In the genomic region with DNA sequence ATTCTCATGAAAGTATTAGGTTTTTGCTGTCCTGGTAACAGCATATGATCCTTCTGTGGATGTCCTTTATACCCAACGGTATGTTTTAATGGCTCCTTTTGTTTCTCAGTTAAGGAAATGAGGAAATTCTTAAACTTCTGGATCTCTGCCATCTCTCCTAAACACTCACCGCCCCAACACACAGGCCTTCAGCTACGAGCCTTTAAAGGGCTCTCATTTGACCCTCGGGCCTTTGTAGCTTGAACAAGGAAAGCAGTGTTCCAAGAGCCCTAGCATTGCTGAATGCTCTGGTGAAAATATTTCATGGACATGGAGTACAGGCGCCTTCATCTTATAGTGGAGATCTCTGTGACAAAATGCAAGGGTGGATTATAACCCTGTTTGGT, we compare ENCODE assay signal across 8 mouse cellular contexts. TPM values are rescaled to one million over a fixed set of nuclear protein-coding genes. Genes with fewer than 3 reads are reported as not detected.
A peak's percentile ranks its signal among the peaks of the same experiment; 100 is the strongest.
DNase-seq lines count a peak whose midpoint lies in the region; ATAC-seq and TF ChIP-seq lines count a peak whose summit lies in the region.

No protein-coding gene starts in this region.

- peaks cover 24% of the 10 kb centered on the region for H3K4me1 ChIP-seq in intestine, embryonic 14.5 days (replicated peaks; ENCODE audit: control insufficient read depth, insufficient read depth, low read length)
- H3K4me1 ChIP-seq in intestine, postnatal 0 days (replicated peaks; ENCODE audit: control insufficient read depth, insufficient read depth, low read length), result no peaks in the 10 kb centered on the region
- peaks cover 3% of the 10 kb centered on the region; the same call in 1 of the 2 replicates for H3K4me1 ChIP-seq in forebrain, postnatal 0 days (ENCODE audit: insufficient read depth)
- H3K4me1 ChIP-seq in midbrain, embryonic 12.5 days, result peaks cover 24% of the 10 kb centered on the region

- no peak overlapping the region for H3K4me2 ChIP-seq in intestine, embryonic 14.5 days (ENCODE audit: low read length)
- H3K4me2 ChIP-seq in intestine, postnatal 0 days (replicated peaks; ENCODE audit: low read depth), result no peak overlapping the region
- no peak overlapping the region for H3K4me2 ChIP-seq in forebrain, postnatal 0 days (ENCODE audit: low read depth)
- no peak overlapping the region for H3K4me2 ChIP-seq in midbrain, embryonic 12.5 days (replicated peaks)

- ATAC-seq in intestine, embryonic 14.5 days (replicated peaks; ENCODE audit: low FRiP score, low TSS enrichment, low read depth), result no peak
- ATAC-seq in intestine, postnatal 0 days, result no peak; the same call in 1 of the 2 replicates
- ATAC-seq in forebrain, postnatal 0 days, result peak; percentile 48; the same call in 1 of the 2 replicates
- peak; percentile 61 for ATAC-seq in midbrain, embryonic 12.5 days (ENCODE audit: low FRiP score, low read depth)

- peaks cover 25% of the 10 kb centered on the region for H3K36me3 ChIP-seq in intestine, embryonic 14.5 days (ENCODE audit: control insufficient read depth, insufficient read depth, low read length)
- H3K36me3 ChIP-seq in intestine, postnatal 0 days (ENCODE audit: control insufficient read depth, insufficient read depth), result peaks cover 23% of the 10 kb centered on the region
- no peaks in the 10 kb centered on the region for H3K36me3 ChIP-seq in forebrain, postnatal 0 days (ENCODE audit: insufficient read depth)
- 0 out of 2 replicates have a peak, but pooled peaks cover 7% of the 10 kb centered on the region for H3K36me3 ChIP-seq in midbrain, embryonic 12.5 days

- H3K27ac ChIP-seq in intestine, embryonic 14.5 days (ENCODE audit: low read depth), result peak overlapping the region; percentile 43; the same call in 1 of the 2 replicates
- no peak overlapping the region for H3K27ac ChIP-seq in intestine, postnatal 0 days (ENCODE audit: low read depth, low read length)
- H3K27ac ChIP-seq in forebrain, postnatal 0 days (ENCODE audit: low read depth, low read length), result no peak overlapping the region
- H3K27ac ChIP-seq in midbrain, embryonic 12.5 days (replicated peaks), result peak overlapping the region; percentile 42; the same call in 1 of the 2 replicates

- 27% methylated on average over 5 of the region's 5 CpGs for WGBS in intestine, embryonic 14.5 days
- WGBS in intestine, postnatal 0 days, result 25% methylated on average over 5 of the region's 5 CpGs
- 14% methylated on average over 5 of the region's 5 CpGs for WGBS in forebrain, postnatal 0 days
- 54% methylated on average over 5 of the region's 5 CpGs for WGBS in midbrain, embryonic 12.5 days

- TF ChIP-seq CTCF in intestine, postnatal 0 days (IDR thresholded peaks at IDR 0.05; ENCODE audit: low read depth), result no peak
- TF ChIP-seq CTCF in forebrain, postnatal 0 days (IDR thresholded peaks at IDR 0.05; ENCODE audit: low read depth), result no peak

- no peaks in the 10 kb centered on the region for H3K27me3 ChIP-seq in intestine, embryonic 14.5 days (replicated peaks; ENCODE audit: control insufficient read depth, insufficient read depth, low read length)
- H3K27me3 ChIP-seq in intestine, postnatal 0 days (replicated peaks; ENCODE audit: control insufficient read depth, insufficient read depth, low read length), result no peaks in the 10 kb centered on the region
- H3K27me3 ChIP-seq in forebrain, postnatal 0 days (ENCODE audit: insufficient read depth, low read length), result no peaks in the 10 kb centered on the region
- H3K27me3 ChIP-seq in midbrain, embryonic 12.5 days, result no peaks in the 10 kb centered on the region

- H3K4me3 ChIP-seq in intestine, embryonic 14.5 days (ENCODE audit: low read depth, low read length), result no peak overlapping the region
- H3K4me3 ChIP-seq in intestine, postnatal 0 days (ENCODE audit: low read depth, low read length), result no peak overlapping the region
- H3K4me3 ChIP-seq in forebrain, postnatal 0 days (ENCODE audit: low read depth, low read length), result no peak overlapping the region
- H3K4me3 ChIP-seq in midbrain, embryonic 12.5 days, result no peak overlapping the region

- DNase-seq in intestine, embryonic 14.5 days (ENCODE audit: low spot score), result no peak
- peak; percentile 38 for DNase-seq in adipocyte (ENCODE audit: low spot score)
- DNase-seq in forebrain, postnatal 0 days, result peak; percentile 25
- no peak for DNase-seq in cerebellum, postnatal 25 days
- DNase-seq in adrenal gland, postnatal 36 days, result no peak
- no peak for DNase-seq in right cerebral cortex, postnatal 14 days

- H3K9ac ChIP-seq in intestine, embryonic 14.5 days (ENCODE audit: low read length), result no peak overlapping the region
- H3K9ac ChIP-seq in intestine, postnatal 0 days (ENCODE audit: low read depth, low read length), result no peak overlapping the region
- H3K9ac ChIP-seq in forebrain, postnatal 0 days, result no peak overlapping the region
- H3K9ac ChIP-seq in midbrain, embryonic 12.5 days (replicated peaks), result no peak overlapping the region

- H3K9me3 ChIP-seq in intestine, embryonic 14.5 days (ENCODE audit: control insufficient read depth, low read length), result no peaks in the 10 kb centered on the region
- H3K9me3 ChIP-seq in intestine, postnatal 0 days (ENCODE audit: control insufficient read depth), result no peaks in the 10 kb centered on the region
- H3K9me3 ChIP-seq in forebrain, postnatal 0 days (ENCODE audit: low read length), result no peaks in the 10 kb centered on the region
- no peaks in the 10 kb centered on the region for H3K9me3 ChIP-seq in midbrain, embryonic 12.5 days

RNA-seq across cellular contexts. Expression of gene Clint1, which starts 29.8 kb away (rescaled TPM):
- polyA plus RNA-seq in intestine, embryonic 14.5 days (2014; fragmentation: Nextera tagmentation; extraction: Ambion mirVana), result 82.1 and 83.1 TPM in 2 replicates
- 171 and 185 TPM in 2 replicates for polyA plus RNA-seq in intestine, postnatal 0 days (2015; fragmentation: Nextera tagmentation; extraction: Ambion mirVana)
- 24.7 and 32.8 TPM in 2 replicates for total RNA-seq in forebrain, postnatal 0 days (2014; rRNA removed)
- polyA plus RNA-seq in forebrain, postnatal 0 days (2015; fragmentation: Nextera tagmentation; extraction: Ambion mirVana), result 19.4 and 28.8 TPM in 2 replicates
- polyA plus RNA-seq in midbrain, embryonic 12.5 days (2016; fragmentation: Nextera tagmentation; extraction: Ambion mirVana), result 78.3 and 78.7 TPM in 2 replicates
- 10 to 100 TPM; 74.1 to 92.9 TPM for total RNA-seq in adrenal gland, postnatal 36 days (2021)

Comparison
In these comparisons a context has a peak if more than half of its experiments do, and no peak if none do; other contexts are left out.
1. H3K27ac ChIP-seq: peak in intestine, embryonic 14.5 days (single experiment) and midbrain, embryonic 12.5 days (single experiment); none in intestine, postnatal 0 days (single experiment) and forebrain, postnatal 0 days (single experiment).
2. ATAC-seq: peak in forebrain, postnatal 0 days (single experiment) and midbrain, embryonic 12.5 days (single experiment); none in intestine, embryonic 14.5 days (single experiment) and intestine, postnatal 0 days (single experiment).
3. DNase-seq: peak in adipocyte (single experiment) and forebrain, postnatal 0 days (single experiment); none in intestine, embryonic 14.5 days (single experiment), cerebellum, postnatal 25 days (0 of 2), adrenal gland, postnatal 36 days (0 of 2) and right cerebral cortex, postnatal 14 days (single experiment).